Mouse (Mus musculus): ENCODE results near the gene Efcab12. TPM values are rescaled to one million over a fixed set of nuclear protein-coding genes. Genes with fewer than 3 reads are reported as not detected.

Efcab12 gene
- polyA plus RNA-seq, 1 experiment = 0.04 TPM

GRCm38 (mm10) chr6:115770852-115771251, 67.4 kb downstream of the Efcab12 start:
- no peak overlapping the region for H3K4me3 ChIP-seq (ENCODE audit: low read depth, low read length)
- WGBS = 29% methylated on average over 4 of the region's 4 CpGs
- no peaks in the 10 kb centered on the region for H3K36me3 ChIP-seq (ENCODE audit: control insufficient read depth, insufficient read depth, low read length)
- H3K27ac ChIP-seq (ENCODE audit: insufficient read depth, low read depth, low read length) = peak overlapping the region; percentile 28; the same call in 1 of the 2 replicates
- H3K27me3 ChIP-seq (ENCODE audit: control insufficient read depth, insufficient read depth, low read length) = no peaks in the 10 kb centered on the region
- TF ChIP-seq CTCF (IDR thresholded peaks at IDR 0.05; ENCODE audit: extremely low read depth, insufficient read length, insufficient replicate concordance, low read depth, low read length) (no peak), POLR2A (IDR thresholded peaks at IDR 0.05; ENCODE audit: low read depth, low read length) (no peak)
- H3K4me1 ChIP-seq (ENCODE audit: control insufficient read depth, insufficient read depth, insufficient read length, low read length) = peaks cover 9% of the 10 kb centered on the region

- 84% methylated on average over 20 of the region's 20 CpGs for WGBS
- Histone ChIP-seq H3K4me1 (ENCODE audit: control insufficient read depth, insufficient read depth, insufficient read length, low read length) (peaks cover 9% of the 10 kb centered on the region), H3K4me3 (ENCODE audit: low read depth, low read length) (no peak overlapping the region), H3K36me3 (ENCODE audit: control insufficient read depth, insufficient read depth, low read length) (no peaks in the 10 kb centered on the region), H3K27ac (ENCODE audit: insufficient read depth, low read depth, low read length) (peak overlapping the region; percentile 28; the same call in 1 of the 2 replicates), H3K27me3 (ENCODE audit: control insufficient read depth, insufficient read depth, low read length) (no peaks in the 10 kb centered on the region)
- peak; percentile 37; the same call in 1 of the 2 replicates for TF ChIP-seq CTCF (IDR thresholded peaks at IDR 0.05; ENCODE audit: extremely low read depth, insufficient read length, insufficient replicate concordance, low read depth, low read length)
- no peak for TF ChIP-seq POLR2A (IDR thresholded peaks at IDR 0.05; ENCODE audit: low read depth, low read length)
These were observed 68.0 kb downstream of the Efcab12 start for GRCm38 (mm10) chr6:115770059-115770670.

GRCm38 (mm10) chr6:115768207-115768606, 70.0 kb downstream of the Efcab12 start:
- 80% methylated on average over 4 of the region's 4 CpGs for WGBS
- TF ChIP-seq POLR2A (IDR thresholded peaks at IDR 0.05; ENCODE audit: low read depth, low read length) (no peak), CTCF (IDR thresholded peaks at IDR 0.05; ENCODE audit: extremely low read depth, insufficient read length, insufficient replicate concordance, low read depth, low read length) (no peak)

GRCm38 (mm10) chr6:115767357-115767756, 70.9 kb downstream of the Efcab12 start:
- Histone ChIP-seq H3K27ac (ENCODE audit: insufficient read depth, low read depth, low read length) (no peak overlapping the region), H3K36me3 (ENCODE audit: control insufficient read depth, insufficient read depth, low read length) (no peaks in the 10 kb centered on the region), H3K27me3 (ENCODE audit: control insufficient read depth, insufficient read depth, low read length) (no peaks in the 10 kb centered on the region), H3K4me3 (ENCODE audit: low read depth, low read length) (no peak overlapping the region), H3K4me1 (ENCODE audit: control insufficient read depth, insufficient read depth, insufficient read length, low read length) (peaks cover 7% of the 10 kb centered on the region)
- 33% methylated on average over 9 of the region's 9 CpGs for WGBS
- TF ChIP-seq POLR2A (IDR thresholded peaks at IDR 0.05; ENCODE audit: low read depth, low read length) (no peak), CTCF (IDR thresholded peaks at IDR 0.05; ENCODE audit: extremely low read depth, insufficient read length, insufficient replicate concordance, low read depth, low read length) (no peak)

More at GRCm38 (mm10) chr6:115768207-115768606, 70.0 kb downstream of the Efcab12 start:
- H3K36me3 ChIP-seq (ENCODE audit: control insufficient read depth, insufficient read depth, low read length) = no peaks in the 10 kb centered on the region
- no peak overlapping the region for H3K27ac ChIP-seq (ENCODE audit: insufficient read depth, low read depth, low read length)
- H3K4me3 ChIP-seq (ENCODE audit: low read depth, low read length) = no peak overlapping the region
- H3K27me3 ChIP-seq (ENCODE audit: control insufficient read depth, insufficient read depth, low read length) = no peaks in the 10 kb centered on the region
- H3K4me1 ChIP-seq (ENCODE audit: control insufficient read depth, insufficient read depth, insufficient read length, low read length) = peaks cover 7% of the 10 kb centered on the region

- Histone ChIP-seq H3K4me3 (ENCODE audit: low read depth, low read length) (no peak overlapping the region), H3K27me3 (ENCODE audit: control insufficient read depth, insufficient read depth, low read length) (no peaks in the 10 kb centered on the region), H3K4me1 (ENCODE audit: control insufficient read depth, insufficient read depth, insufficient read length, low read length) (peaks cover 5% of the 10 kb centered on the region; the same call in 1 of the 2 replicates), H3K27ac (ENCODE audit: insufficient read depth, low read depth, low read length) (no peak overlapping the region), H3K36me3 (ENCODE audit: control insufficient read depth, insufficient read depth, low read length) (no peaks in the 10 kb centered on the region)
- WGBS = 43% methylated on average over 7 of the region's 7 CpGs
- TF ChIP-seq CTCF (IDR thresholded peaks at IDR 0.05; ENCODE audit: extremely low read depth, insufficient read length, insufficient replicate concordance, low read depth, low read length) = no peak
- no peak for TF ChIP-seq POLR2A (IDR thresholded peaks at IDR 0.05; ENCODE audit: low read depth, low read length)
These were observed 74.0 kb downstream of the Efcab12 start for GRCm38 (mm10) chr6:115764179-115764578.

- Histone ChIP-seq H3K27me3 (ENCODE audit: control insufficient read depth, insufficient read depth, low read length) (no peaks in the 10 kb centered on the region), H3K36me3 (ENCODE audit: control insufficient read depth, insufficient read depth, low read length) (no peaks in the 10 kb centered on the region), H3K4me3 (ENCODE audit: low read depth, low read length) (no peak within 1 kb of the TSS), H3K4me1 (ENCODE audit: control insufficient read depth, insufficient read depth, insufficient read length, low read length) (peaks cover 6% of the 10 kb centered on the region), H3K27ac (ENCODE audit: insufficient read depth, low read depth, low read length) (no peak within 1 kb of the TSS)
- 10% methylated on average over 9 of the region's 9 CpGs for WGBS
- TF ChIP-seq POLR2A (IDR thresholded peaks at IDR 0.05; ENCODE audit: low read depth, low read length) = no peak
- TF ChIP-seq CTCF (IDR thresholded peaks at IDR 0.05; ENCODE audit: extremely low read depth, insufficient read length, insufficient replicate concordance, low read depth, low read length) = no peak
These were observed 76.0 kb downstream of the Efcab12 start, which contains the start of gene Tmem40 for GRCm38 (mm10) chr6:115761995-115762756. Gene Tmem40, minus strand, starts transcription at chr6:115762410.

GRCm38 (mm10) chr6:115760982-115761381, 77.2 kb downstream of the Efcab12 start:
- H3K27ac ChIP-seq (ENCODE audit: insufficient read depth, low read depth, low read length) = no peak overlapping the region
- no peaks in the 10 kb centered on the region for H3K36me3 ChIP-seq (ENCODE audit: control insufficient read depth, insufficient read depth, low read length)
- WGBS = 54% methylated on average over 4 of the region's 4 CpGs
- no peak overlapping the region for H3K4me3 ChIP-seq (ENCODE audit: low read depth, low read length)
- TF ChIP-seq POLR2A (IDR thresholded peaks at IDR 0.05; ENCODE audit: low read depth, low read length) (no peak), CTCF (IDR thresholded peaks at IDR 0.05; ENCODE audit: extremely low read depth, insufficient read length, insufficient replicate concordance, low read depth, low read length) (no peak)
- H3K27me3 ChIP-seq (ENCODE audit: control insufficient read depth, insufficient read depth, low read length) = no peaks in the 10 kb centered on the region
- H3K4me1 ChIP-seq (ENCODE audit: control insufficient read depth, insufficient read depth, insufficient read length, low read length) = peaks cover 6% of the 10 kb centered on the region

Other genes starting within 250 kb of the Efcab12 start
- gene Mkrn2os, start 245.8 kb downstream of the Efcab12 start, polyA plus RNA-seq (2012; rRNA removed) = 97.1 and 113 TPM in 2 replicates
- 50.1 and 60.8 TPM in 2 replicates for gene Mkrn2, start 236.5 kb downstream of the Efcab12 start, polyA plus RNA-seq (2012; rRNA removed)
- 42.8 and 81.6 TPM in 2 replicates for gene Raf1, start 161.8 kb downstream of the Efcab12 start, polyA plus RNA-seq (2012; rRNA removed)
- gene Tmem40, start 76.0 kb downstream of the Efcab12 start, polyA plus RNA-seq (2012; rRNA removed) = 0.17 TPM in 1 of 2 replicates, not detected in the other
- 2.1 and 3.4 TPM in 2 replicates for gene Cand2, start 63.9 kb downstream of the Efcab12 start, polyA plus RNA-seq (2012; rRNA removed)
- 364 and 436 TPM in 2 replicates for gene Rpl32, start 29.7 kb downstream of the Efcab12 start, polyA plus RNA-seq (2012; rRNA removed)
- gene Mbd4, start 15.0 kb upstream of the Efcab12 start, polyA plus RNA-seq (2012; rRNA removed) = 0.19 and 0.57 TPM in 2 replicates
- 3.0 and 3.1 TPM in 2 replicates for gene Ift122, start 15.1 kb upstream of the Efcab12 start, polyA plus RNA-seq (2012; rRNA removed)
- 0.27 and 0.35 TPM in 2 replicates for gene Rho, start 93.3 kb upstream of the Efcab12 start, polyA plus RNA-seq (2012; rRNA removed)
- not detected in 2 replicates for gene H1foo, start 106.5 kb upstream of the Efcab12 start, polyA plus RNA-seq (2012; rRNA removed)
- gene Plxnd1, start 156.6 kb upstream of the Efcab12 start, polyA plus RNA-seq (2012; rRNA removed) = 26.2 TPM in 2 replicates

All from small intestine, adult 2 months (tissue).